Mouse (Mus musculus) lung, postnatal 0 days (tissue): ENCODE measurements around the gene Cabcoco1. TPM values are rescaled to one million over a fixed set of nuclear protein-coding genes. Genes with fewer than 3 reads are reported as not detected.

Experiments
- ATAC-seq: fragments of 200-750 bp; cut with Nextera tagmentation; 2 replicates; pipeline ENCODE4 v1.8.0; 2017; ENCODE audit warnings: moderate library complexity
- DNase-seq: peaks from one replicate; pipeline ENCODE4 v3.0.0-alpha.2; 2016; ENCODE audit warnings: low spot score
- H3K27ac ChIP-seq: fragments of 300-500 bp; sonication (generic); 2 replicates; pipeline ENCODE4 v1.5.1; 2014; ENCODE audit warnings: antibody characterized with exemption, mild to moderate bottlenecking, low read length, mixed read lengths
- H3K27me3 ChIP-seq: fragments of 300-500 bp; sonication (generic); replicated peaks from 2 replicates; pipeline ENCODE4 v1.6.1; 2014; ENCODE audit warnings: low read length, mixed read lengths; ENCODE audit not compliant: insufficient read depth
- H3K36me3 ChIP-seq: fragments of 300-500 bp; sonication (generic); 2 replicates; pipeline ENCODE4 v1.6.1; 2014; ENCODE audit warnings: low read length, mixed read lengths; ENCODE audit not compliant: insufficient read depth
- H3K4me1 ChIP-seq: fragments of 300-500 bp; sonication (generic); 2 replicates; pipeline ENCODE4 v1.6.1; 2014; ENCODE audit warnings: antibody characterized with exemption, low read depth, low read length, mixed read lengths; ENCODE audit not compliant: insufficient read depth
- H3K4me2 ChIP-seq: fragments of 300-500 bp; sonication (generic); replicated peaks from 2 replicates; pipeline ENCODE4 v1.6.1; 2014; ENCODE audit warnings: low read depth, mild to moderate bottlenecking, low read length, moderate library complexity, mixed read lengths
- H3K4me3 ChIP-seq: fragments of 300-500 bp; sonication (generic); 2 replicates; pipeline ENCODE4 v1.5.1; 2014; ENCODE audit warnings: low read depth, low read length
- H3K9ac ChIP-seq: fragments of 300-500 bp; sonication (generic); replicated peaks from 2 replicates; pipeline ENCODE4 v1.6.1; 2014; ENCODE audit warnings: low read depth, mild to moderate bottlenecking
- H3K9me3 ChIP-seq: fragments of 300-500 bp; sonication (generic); 2 replicates; pipeline ENCODE4 v1.6.1; 2016; ENCODE audit warnings: low read length, mixed read lengths
- CTCF ChIP-seq: IDR thresholded peaks from 2 replicates; pipeline ENCODE4 v1.5.1; 2016; ENCODE audit warnings: antibody characterized with exemption, mild to moderate bottlenecking
- EP300 ChIP-seq: IDR thresholded peaks from 2 replicates; pipeline ENCODE4 v1.6.1; 2016; ENCODE audit warnings: antibody characterized with exemption, mild to moderate bottlenecking, control low read depth
- WGBS: fragments of 180-500 bp; shearing (Covaris S2); extraction: QIAGEN DNeasy Blood & Tissue Kit; methylation state at CpG from one replicate; pipeline ENCODE4 v1.1.7; 2014; 5-methylcytosine and 5-hydroxymethylcytosine counted together
- polyA plus RNA-seq: library from polyadenylated mRNA; unstranded; fragments of >200 nt; fragmentation: Nextera tagmentation; extraction: Ambion mirVana; gene quantifications from 2 replicates; pipeline ENCODE4 v1.2.1, GENCODE M21; 2015

Gene Cabcoco1
- polyA plus RNA-seq, 1 experiment from 2014 or later = 11.2 TPM

GRCm38 (mm10) chr10:68495246-68495645, 46.5 kb downstream of the Cabcoco1 start:
- DNase-seq = no peak
- TF ChIP-seq CTCF = no peak
- TF ChIP-seq EP300 = no peak

GRCm38 (mm10) chr10:68491557-68491956, 50.1 kb downstream of the Cabcoco1 start:
- H3K9ac ChIP-seq = no peak overlapping the region
- no peak overlapping the region for H3K4me3 ChIP-seq
- no peaks in the 10 kb centered on the region for H3K9me3 ChIP-seq
- no peaks in the 10 kb centered on the region for H3K4me1 ChIP-seq
- H3K36me3 ChIP-seq = no peaks in the 10 kb centered on the region
- H3K4me2 ChIP-seq = no peak overlapping the region
- DNase-seq (peak; percentile 82), ATAC-seq (peak; percentile 66)
- 51% methylated on average over 11 of the region's 11 CpGs for WGBS
- no peaks in the 10 kb centered on the region for H3K27me3 ChIP-seq
- no peak for TF ChIP-seq CTCF
- 0 out of 2 replicates have a peak, but pooled peaks have one; percentile 14 for TF ChIP-seq EP300
- H3K27ac ChIP-seq = no peak overlapping the region

More at GRCm38 (mm10) chr10:68495246-68495645, 46.5 kb downstream of the Cabcoco1 start:
- ATAC-seq = no peak
- Histone ChIP-seq H3K9me3 (no peaks in the 10 kb centered on the region), H3K4me3 (no peak overlapping the region), H3K9ac (no peak overlapping the region), H3K4me2 (no peak overlapping the region), H3K4me1 (no peaks in the 10 kb centered on the region), H3K27ac (no peak overlapping the region), H3K36me3 (no peaks in the 10 kb centered on the region), H3K27me3 (no peaks in the 10 kb centered on the region)
- WGBS = 66% methylated on average over 2 of the region's 2 CpGs

DNA sequence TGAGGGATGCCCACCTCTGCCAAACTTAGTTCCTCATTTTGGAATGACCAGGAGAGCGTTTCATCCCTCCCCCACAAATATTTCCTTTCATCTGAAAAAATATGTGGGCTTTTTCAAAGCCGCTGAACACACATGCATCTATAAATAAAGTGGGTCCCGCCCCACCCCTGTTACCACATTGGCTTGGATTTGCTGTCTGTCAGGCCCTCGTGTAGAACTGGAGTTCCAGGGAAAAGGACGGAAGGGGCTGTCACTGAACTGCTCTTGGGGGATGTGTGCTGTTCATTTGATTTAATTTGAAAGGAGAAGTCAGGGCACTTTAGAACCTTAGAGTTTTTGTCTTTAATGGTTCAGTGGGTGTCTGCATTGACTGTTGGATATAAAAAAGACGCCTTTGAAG, 50.9 kb downstream of the Cabcoco1 start:
- WGBS = 44% methylated on average over 6 of the region's 6 CpGs

GRCm38 (mm10) chr10:68472799-68473198, 68.9 kb downstream of the Cabcoco1 start:
- Histone ChIP-seq H3K27ac (no peak overlapping the region), H3K9ac (no peak overlapping the region), H3K9me3 (no peaks in the 10 kb centered on the region), H3K4me1 (peaks cover 11% of the 10 kb centered on the region; the same call in 1 of the 2 replicates), H3K4me2 (no peak overlapping the region), H3K27me3 (no peaks in the 10 kb centered on the region), H3K4me3 (no peak overlapping the region), H3K36me3 (no peaks in the 10 kb centered on the region)
- peak; percentile 53 for TF ChIP-seq EP300
- no peak for TF ChIP-seq CTCF
- WGBS = 39% methylated on average over 8 of the region's 8 CpGs
- peak; percentile 70 for DNase-seq
- ATAC-seq = peak; percentile 63

More for the DNA sequence above, 50.9 kb downstream of the Cabcoco1 start:
- no peaks in the 10 kb centered on the region for H3K4me1 ChIP-seq
- no peaks in the 10 kb centered on the region for H3K36me3 ChIP-seq
- H3K27ac ChIP-seq = no peak overlapping the region
- no peaks in the 10 kb centered on the region for H3K27me3 ChIP-seq
- H3K9ac ChIP-seq = no peak overlapping the region
- peak; percentile 57 for ATAC-seq
- no peak overlapping the region for H3K4me3 ChIP-seq
- TF ChIP-seq CTCF = no peak
- TF ChIP-seq EP300 = no peak
- no peaks in the 10 kb centered on the region for H3K9me3 ChIP-seq
- DNase-seq = peak; percentile 46
- no peak overlapping the region for H3K4me2 ChIP-seq

DNA sequence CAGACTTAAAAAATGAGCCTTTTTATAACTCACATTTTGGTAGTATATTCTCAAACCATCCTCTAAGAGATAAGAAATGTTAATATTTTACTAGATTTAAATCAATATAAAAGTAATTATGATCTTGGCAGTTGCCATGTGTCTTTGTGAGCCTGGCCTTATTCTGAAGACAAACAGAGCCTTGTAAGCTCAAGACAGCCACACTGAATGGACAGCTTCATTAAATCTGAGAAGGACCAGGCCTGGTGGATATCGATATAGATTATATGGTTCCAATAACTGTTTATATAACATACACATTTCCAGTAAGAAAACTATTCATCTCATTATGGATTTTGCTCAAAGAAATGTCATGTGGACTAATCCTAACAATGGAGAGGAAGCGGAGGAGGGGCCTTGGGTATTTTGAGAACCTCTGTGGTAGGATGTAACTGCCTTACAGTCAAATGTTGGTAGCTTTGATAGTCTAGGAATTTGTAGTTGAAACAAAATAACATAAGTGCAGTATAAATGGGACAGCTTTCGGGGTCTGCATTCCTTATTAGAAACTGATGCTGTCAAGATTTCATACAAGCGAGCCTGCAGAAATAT, 75.9 kb downstream of the Cabcoco1 start:
- no peaks in the 10 kb centered on the region for H3K36me3 ChIP-seq
- no peak for DNase-seq
- WGBS = 67% methylated on average over 4 of the region's 4 CpGs
- H3K4me2 ChIP-seq = no peak overlapping the region
- no peaks in the 10 kb centered on the region for H3K9me3 ChIP-seq
- no peak overlapping the region for H3K4me3 ChIP-seq
- no peak overlapping the region for H3K27ac ChIP-seq
- H3K4me1 ChIP-seq = no peaks in the 10 kb centered on the region
- no peak overlapping the region for H3K9ac ChIP-seq
- TF ChIP-seq EP300 (no peak), CTCF (no peak)
- H3K27me3 ChIP-seq = no peaks in the 10 kb centered on the region
- ATAC-seq = no peak

DNA sequence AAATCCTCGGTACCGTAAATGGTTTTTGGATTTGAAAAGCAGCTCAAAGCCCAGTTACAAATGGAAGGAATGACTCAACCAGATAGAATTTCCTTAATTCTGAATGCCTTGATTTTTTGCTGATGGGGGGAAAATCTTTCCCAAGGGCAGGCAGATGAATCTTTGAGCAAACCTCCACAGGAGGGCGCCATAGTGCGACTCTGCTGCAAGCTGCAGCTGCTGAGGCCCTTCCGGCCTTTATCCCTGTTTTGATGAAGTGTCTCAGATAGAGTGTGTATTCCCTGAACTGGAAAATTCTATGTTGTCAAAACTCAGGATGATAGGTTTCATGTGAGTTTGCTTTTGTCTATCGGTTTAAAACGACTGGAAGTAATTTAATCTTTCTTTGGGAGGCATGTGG, 76.8 kb downstream of the Cabcoco1 start:
- TF ChIP-seq CTCF (peak; percentile 90), EP300 (peak; percentile 76)
- H3K9ac ChIP-seq = no peak overlapping the region
- ATAC-seq (peak; percentile 70), DNase-seq (peak; percentile 91)
- no peaks in the 10 kb centered on the region for H3K9me3 ChIP-seq
- H3K4me2 ChIP-seq = no peak overlapping the region
- H3K27ac ChIP-seq = no peak overlapping the region
- no peaks in the 10 kb centered on the region for H3K36me3 ChIP-seq
- no peak overlapping the region for H3K4me3 ChIP-seq
- H3K4me1 ChIP-seq = no peaks in the 10 kb centered on the region
- H3K27me3 ChIP-seq = no peaks in the 10 kb centered on the region
- WGBS = 23% methylated on average over 7 of the region's 7 CpGs
